Mouse (Mus musculus) midbrain, embryonic 12.5 days (tissue): ENCODE measurements around the gene Srm. TPM values are rescaled to one million over a fixed set of nuclear protein-coding genes. Genes with fewer than 3 reads are reported as not detected.

Experiments used
- ATAC-seq: fragments of 200-750 bp; cut with Nextera tagmentation; 2 replicates; pipeline ENCODE4 v1.8.0; 2017; ENCODE audit warnings: low read depth, moderate TSS enrichment, moderate library complexity; ENCODE audit not compliant: low FRiP score
- H3K27ac ChIP-seq: fragments of 300-500 bp; sonication (generic); replicated peaks from 2 replicates; pipeline ENCODE4 v1.5.1; 2016; ENCODE audit warnings: mild to moderate bottlenecking
- H3K27me3 ChIP-seq: fragments of 300-500 bp; sonication (generic); 2 replicates; pipeline ENCODE4 v1.6.1; 2016; ENCODE audit warnings: mild to moderate bottlenecking
- H3K36me3 ChIP-seq: fragments of 300-500 bp; sonication (generic); 2 replicates; pipeline ENCODE4 v1.6.1; 2016
- H3K4me1 ChIP-seq: fragments of 300-500 bp; sonication (generic); 2 replicates; pipeline ENCODE4 v1.6.1; 2016
- H3K4me2 ChIP-seq: fragments of 300-500 bp; sonication (generic); replicated peaks from 2 replicates; pipeline ENCODE4 v1.6.1; 2016; ENCODE audit warnings: mild to moderate bottlenecking, moderate library complexity
- H3K4me3 ChIP-seq: fragments of 300-500 bp; sonication (generic); 2 replicates; pipeline ENCODE4 v1.5.1; 2016; ENCODE audit warnings: mild to moderate bottlenecking
- H3K9ac ChIP-seq: fragments of 300-500 bp; sonication (generic); replicated peaks from 2 replicates; pipeline ENCODE4 v1.6.1; 2016; ENCODE audit warnings: mild to moderate bottlenecking, moderate library complexity
- H3K9me3 ChIP-seq: fragments of 300-500 bp; sonication (generic); 2 replicates; pipeline ENCODE4 v1.6.1; 2016; ENCODE audit warnings: mild to moderate bottlenecking
- WGBS: fragments of 180-500 bp; shearing (Covaris S2); methylation state at CpG from one replicate; pipeline ENCODE4 v1.1.7; 2016; 5-methylcytosine and 5-hydroxymethylcytosine counted together
- polyA plus RNA-seq: library from polyadenylated mRNA; unstranded; fragments of >200 nt; fragmentation: Nextera tagmentation; extraction: Ambion mirVana; gene quantifications from 2 replicates; pipeline ENCODE4 v1.2.1, GENCODE M21; 2016

Srm gene
- polyA plus RNA-seq, 1 experiment from 2014 or later, result 146 TPM

- H3K4me3 ChIP-seq, result no peak overlapping the region
- peak overlapping the region; percentile 12 for H3K4me2 ChIP-seq
- ATAC-seq, result no peak
These were observed 52.8 kb downstream of the Srm start for GRCm38 (mm10) chr4:148644157-148644511.

More at GRCm38 (mm10) chr4:148644157-148644511, 52.8 kb downstream of the Srm start:
- Histone ChIP-seq H3K27ac (no peak overlapping the region), H3K27me3 (no peaks in the 10 kb centered on the region), H3K36me3 (no peaks in the 10 kb centered on the region), H3K4me1 (peaks cover 5% of the 10 kb centered on the region; the same call in 1 of the 2 replicates), H3K9me3 (no peaks in the 10 kb centered on the region), H3K9ac (no peak overlapping the region)
- 7% methylated on average over 9 of the region's 9 CpGs for WGBS

Other genes starting within 250 kb of the Srm start
- gene Ubiad1, start 146.7 kb upstream of the Srm start, polyA plus RNA-seq, result 20.5 and 21.1 TPM in 2 replicates
- gene Mtor, start 142.9 kb upstream of the Srm start, polyA plus RNA-seq, result 33.3 and 35.4 TPM in 2 replicates
- gene Angptl7, start 91.0 kb upstream of the Srm start, polyA plus RNA-seq, result 0.27 and 0.51 TPM in 2 replicates
- 96.4 and 97.8 TPM in 2 replicates for gene Exosc10, start 33.1 kb upstream of the Srm start, polyA plus RNA-seq
- 0.21 TPM in 1 of 2 replicates, not detected in the other for gene Masp2, start 11.1 kb downstream of the Srm start, polyA plus RNA-seq
- gene Tardbp, start 35.5 kb downstream of the Srm start, polyA plus RNA-seq, result 380 and 385 TPM in 2 replicates
- not detected in 2 replicates for gene Gm572, start 51.8 kb downstream of the Srm start, polyA plus RNA-seq
- 3.3 and 4.1 TPM in 2 replicates for gene Casz1, start 212.9 kb downstream of the Srm start, polyA plus RNA-seq